Mouse (Mus musculus): ENCODE data around the gene Acly. TPM values are rescaled to one million over a fixed set of nuclear protein-coding genes. Genes with fewer than 3 reads are reported as not detected.
A peak's percentile ranks its signal among the peaks of the same experiment; 100 is the strongest.
"Not testable (repeated sequence)": the region's sequence is repeated elsewhere in the genome, so short reads cannot be mapped to it uniquely, and the experiment has no call there.

Gene Acly
- polyA plus RNA-seq, 1 experiment from 2014 or later = 218 TPM

GRCm38 (mm10) chr11:100544832-100545745, 17.3 kb upstream of the Acly start, which contains the start of gene Ttc25:
Gene Ttc25 (plus strand): TSS chr11:100545607.
- Histone ChIP-seq H3K9ac (replicated peaks) (peak within 1 kb of the TSS; percentile 60), H3K9me3 (replicated peaks) (no peaks in the 10 kb centered on the region), H3K4me2 (peak within 1 kb of the TSS; percentile 88), H3K27ac (replicated peaks) (peak within 1 kb of the TSS; percentile 77), H3K4me1 (peaks cover 15% of the 10 kb centered on the region), H3K27me3 (replicated peaks) (no peaks in the 10 kb centered on the region), H3K36me3 (no peaks in the 10 kb centered on the region), H3K4me3 (replicated peaks) (peak within 1 kb of the TSS; percentile 47)
- peak; percentile 95 for ATAC-seq (ENCODE audit: low FRiP score)
- WGBS = 3% methylated on average over 28 of the region's 28 CpGs

- no peak overlapping the region for H3K4me3 ChIP-seq (replicated peaks)
- no peaks in the 10 kb centered on the region for H3K9me3 ChIP-seq (replicated peaks)
- H3K4me2 ChIP-seq = no peak overlapping the region
- H3K9ac ChIP-seq (replicated peaks) = no peak overlapping the region
- H3K4me1 ChIP-seq = peaks cover 15% of the 10 kb centered on the region
- ATAC-seq (ENCODE audit: low FRiP score) = no peak
- no peaks in the 10 kb centered on the region for H3K36me3 ChIP-seq
- WGBS = 87% methylated on average over 2 of the region's 2 CpGs
- H3K27me3 ChIP-seq (replicated peaks) = no peaks in the 10 kb centered on the region
- H3K27ac ChIP-seq (replicated peaks) = no peak overlapping the region
Measured at GRCm38 (mm10) chr11:100541577-100541976, 13.8 kb upstream of the Acly start.

DNA sequence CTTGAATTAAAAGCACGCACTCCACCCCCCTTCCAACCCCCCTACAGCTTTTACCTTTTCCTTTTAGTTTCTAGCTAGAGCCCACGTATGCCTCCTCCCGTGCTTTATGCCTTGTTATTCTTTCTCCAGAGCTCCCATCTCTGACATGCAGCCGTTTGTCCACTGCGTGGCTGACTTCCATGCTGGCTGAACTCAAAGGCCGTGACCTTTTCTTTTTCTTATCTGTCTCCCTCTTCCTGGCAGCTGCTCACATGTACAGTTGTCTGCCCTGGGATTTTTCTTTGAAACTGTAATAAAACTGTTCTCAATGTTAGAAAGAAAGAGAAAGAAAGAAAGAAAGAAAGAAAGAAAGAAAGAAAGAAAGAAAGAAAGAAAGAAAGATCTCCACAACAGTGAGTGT, 13.2 kb upstream of the Acly start:
- Histone ChIP-seq H3K4me1 (peaks cover 11% of the 10 kb centered on the region), H3K4me3 (replicated peaks) (no peak overlapping the region), H3K4me2 (no peak overlapping the region), H3K9ac (replicated peaks) (no peak overlapping the region), H3K27ac (replicated peaks) (no peak overlapping the region), H3K27me3 (replicated peaks) (no peaks in the 10 kb centered on the region), H3K9me3 (replicated peaks) (no peaks in the 10 kb centered on the region), H3K36me3 (no peaks in the 10 kb centered on the region)
- ATAC-seq (ENCODE audit: low FRiP score) = no peak
- 55% methylated on average over 6 of the region's 6 CpGs for WGBS

- H3K9me3 ChIP-seq (replicated peaks) = no peaks in the 10 kb centered on the region
- H3K4me2 ChIP-seq = no peak overlapping the region
- no peak for ATAC-seq (ENCODE audit: low FRiP score)
- no peaks in the 10 kb centered on the region for H3K4me1 ChIP-seq
- no peak overlapping the region for H3K4me3 ChIP-seq (replicated peaks)
- no peaks in the 10 kb centered on the region for H3K27me3 ChIP-seq (replicated peaks)
- no peak overlapping the region for H3K9ac ChIP-seq (replicated peaks)
- no peaks in the 10 kb centered on the region for H3K36me3 ChIP-seq
- H3K27ac ChIP-seq (replicated peaks) = no peak overlapping the region
Measured at GRCm38 (mm10) chr11:100536466-100536865, 8.7 kb upstream of the Acly start.

DNA sequence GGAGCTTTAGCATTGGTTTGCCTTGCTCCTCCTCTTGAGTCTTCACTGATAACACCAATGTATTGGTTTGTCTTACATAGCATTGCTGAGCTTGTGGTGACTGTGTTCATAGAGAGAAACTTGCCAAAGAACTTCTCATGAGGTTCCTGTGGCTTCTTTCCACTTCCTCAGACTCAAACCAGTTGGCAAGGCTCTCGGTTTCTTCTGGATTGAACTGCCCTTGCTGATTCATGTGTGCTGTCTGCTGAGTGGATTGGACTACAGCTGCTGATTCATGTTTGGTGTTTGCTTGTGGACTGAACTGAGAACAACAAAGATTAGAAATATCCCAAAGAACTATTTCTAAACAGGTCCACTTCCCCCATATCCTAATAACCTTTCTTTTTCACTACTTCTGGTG, 8.2 kb upstream of the Acly start:
- Histone ChIP-seq H3K27me3 (replicated peaks) (no peaks in the 10 kb centered on the region), H3K4me3 (replicated peaks) (no peak overlapping the region), H3K27ac (replicated peaks) (no peak overlapping the region), H3K9ac (replicated peaks) (no peak overlapping the region), H3K4me2 (no peak overlapping the region), H3K36me3 (no peaks in the 10 kb centered on the region), H3K4me1 (no peaks in the 10 kb centered on the region), H3K9me3 (replicated peaks) (no peaks in the 10 kb centered on the region)
- 88% methylated on average over 1 of the region's 1 CpGs for WGBS
- ATAC-seq (ENCODE audit: low FRiP score) = no peak

DNA sequence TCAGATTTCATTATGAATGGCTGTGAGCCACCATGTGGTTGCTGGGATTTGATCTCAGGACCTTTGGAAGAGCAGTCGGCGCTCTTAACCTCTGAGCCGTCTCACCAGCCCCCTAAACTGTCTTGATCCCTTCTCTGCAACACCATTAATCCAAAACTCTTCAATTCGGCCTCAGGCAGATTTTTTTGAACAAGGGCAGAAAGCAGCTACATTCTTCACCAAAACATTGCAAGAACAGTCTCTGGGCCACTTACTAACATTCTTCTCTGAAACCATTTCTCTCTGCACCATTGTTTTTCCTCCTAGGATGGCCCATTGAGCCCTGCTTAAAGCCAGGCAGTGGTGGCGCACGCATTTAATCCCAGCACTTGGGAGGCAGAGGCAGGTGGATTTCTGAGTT, 7.0 kb upstream of the Acly start:
- not testable (repeated sequence) for H3K27me3 ChIP-seq (replicated peaks); H3K36me3 ChIP-seq; H3K4me2 ChIP-seq; H3K9ac ChIP-seq (replicated peaks); H3K4me1 ChIP-seq; H3K4me3 ChIP-seq (replicated peaks); H3K27ac ChIP-seq (replicated peaks); H3K9me3 ChIP-seq (replicated peaks); ATAC-seq (ENCODE audit: low FRiP score)
- 85% methylated on average over 6 of the region's 6 CpGs for WGBS

GRCm38 (mm10) chr11:100534411-100534810, 6.6 kb upstream of the Acly start:
- not testable (repeated sequence) for ATAC-seq (ENCODE audit: low FRiP score); H3K27ac ChIP-seq (replicated peaks); H3K27me3 ChIP-seq (replicated peaks); H3K36me3 ChIP-seq; H3K9ac ChIP-seq (replicated peaks); H3K9me3 ChIP-seq (replicated peaks); H3K4me1 ChIP-seq; H3K4me3 ChIP-seq (replicated peaks); H3K4me2 ChIP-seq
- WGBS = 83% methylated on average over 2 of the region's 2 CpGs

- Histone ChIP-seq H3K4me1 (no peaks in the 10 kb centered on the region), H3K27me3 (replicated peaks) (no peaks in the 10 kb centered on the region), H3K9ac (replicated peaks) (no peak overlapping the region), H3K4me3 (replicated peaks) (no peak overlapping the region), H3K9me3 (replicated peaks) (no peaks in the 10 kb centered on the region), H3K4me2 (no peak overlapping the region), H3K27ac (replicated peaks) (no peak overlapping the region), H3K36me3 (no peaks in the 10 kb centered on the region)
- 59% methylated on average over 6 of the region's 6 CpGs for WGBS
- no peak for ATAC-seq (ENCODE audit: low FRiP score)
Measured at GRCm38 (mm10) chr11:100533871-100534270, 6.1 kb upstream of the Acly start.

GRCm38 (mm10) chr11:100528375-100529165, 770 bp upstream of the Acly start:
- H3K27me3 ChIP-seq (replicated peaks) = no peaks in the 10 kb centered on the region
- 27% methylated on average over 19 of the region's 19 CpGs for WGBS
- H3K4me1 ChIP-seq = peaks cover 38% of the 10 kb centered on the region
- H3K36me3 ChIP-seq = peaks cover 6% of the 10 kb centered on the region
- peak overlapping the region; percentile 66 for H3K9ac ChIP-seq (replicated peaks)
- no peak for ATAC-seq (ENCODE audit: low FRiP score)
- peak overlapping the region; percentile 88 for H3K4me3 ChIP-seq (replicated peaks)
- peak overlapping the region; percentile 83 for H3K4me2 ChIP-seq
- H3K27ac ChIP-seq (replicated peaks) = peak overlapping the region; percentile 89
- no peaks in the 10 kb centered on the region for H3K9me3 ChIP-seq (replicated peaks)

DNA sequence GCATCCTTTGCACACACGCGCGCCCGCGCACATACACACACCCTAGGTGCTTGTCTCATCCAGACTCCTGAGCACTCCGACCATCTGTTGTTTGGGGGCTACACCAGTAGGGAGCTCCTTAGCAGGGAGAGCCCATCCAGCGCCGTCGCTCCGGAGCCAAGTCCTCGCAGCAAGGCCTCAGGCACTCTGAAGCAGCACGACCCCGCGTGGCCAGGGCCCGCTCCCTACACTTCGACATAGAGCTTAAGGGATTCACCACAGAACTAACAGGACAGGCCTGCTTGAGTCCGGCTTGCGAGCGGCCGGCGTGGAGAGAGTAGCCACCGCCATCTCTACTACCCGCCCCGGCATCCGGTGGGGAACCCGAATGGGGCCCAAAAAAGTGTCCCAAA, 738 bp downstream of the Acly start:
- peak; percentile 31 for ATAC-seq (ENCODE audit: low FRiP score)
- WGBS = under 1% methylated on average over 26 of the region's 26 CpGs

DNA sequence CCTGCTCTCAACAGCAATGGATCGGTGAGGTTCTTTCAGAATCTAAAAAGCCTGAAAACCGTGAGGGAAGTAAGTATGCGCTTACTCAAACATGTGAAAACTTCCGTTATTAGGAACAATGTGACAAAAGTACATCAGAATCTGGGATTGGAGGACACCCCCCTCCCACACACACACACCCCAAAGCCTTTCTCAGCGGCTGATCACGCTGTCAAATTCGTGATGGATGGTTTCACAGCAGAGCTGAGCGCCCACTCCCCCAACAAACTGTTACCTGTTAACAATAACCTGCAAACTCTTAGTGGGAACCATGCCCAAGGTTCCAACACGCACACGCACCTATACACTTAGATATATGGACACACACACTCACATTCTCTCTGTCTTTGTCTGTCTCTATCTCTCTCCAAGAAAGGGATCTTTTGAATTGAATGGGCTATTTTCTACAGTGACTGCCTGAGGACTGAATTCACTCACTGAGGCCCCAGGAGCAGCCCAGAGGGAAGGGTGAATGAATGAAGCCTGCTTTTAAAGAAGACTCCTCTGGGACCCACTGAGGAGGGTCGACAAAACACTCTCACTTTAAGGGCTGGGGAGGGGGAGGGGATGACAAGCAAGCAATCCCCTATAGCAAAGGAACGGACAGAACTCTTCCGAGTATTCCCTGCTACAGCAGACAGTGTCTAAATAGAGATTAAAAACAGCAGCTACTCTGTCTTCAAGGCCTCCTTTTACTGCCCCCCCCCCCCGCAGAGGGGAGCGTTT, 1.6 kb downstream of the Acly start:
- H3K4me3 ChIP-seq (replicated peaks) = peak overlapping the region; percentile 88
- no peaks in the 10 kb centered on the region for H3K27me3 ChIP-seq (replicated peaks)
- 4% methylated on average over 15 of the region's 15 CpGs for WGBS
- H3K27ac ChIP-seq (replicated peaks) = peak overlapping the region; percentile 89; the same call in 1 of the 2 replicates
- no peaks in the 10 kb centered on the region for H3K9me3 ChIP-seq (replicated peaks)
- H3K4me2 ChIP-seq = peak overlapping the region; percentile 83
- H3K36me3 ChIP-seq = peaks cover 29% of the 10 kb centered on the region
- no peak for ATAC-seq (ENCODE audit: low FRiP score)
- H3K4me1 ChIP-seq = peaks cover 38% of the 10 kb centered on the region
- H3K9ac ChIP-seq (replicated peaks) = peak overlapping the region; percentile 77

More for the DNA sequence above, 738 bp downstream of the Acly start:
- no peaks in the 10 kb centered on the region for H3K9me3 ChIP-seq (replicated peaks)
- H3K27me3 ChIP-seq (replicated peaks) = no peaks in the 10 kb centered on the region
- H3K4me2 ChIP-seq = peak overlapping the region; percentile 83
- peak overlapping the region; percentile 88 for H3K4me3 ChIP-seq (replicated peaks)
- peaks cover 38% of the 10 kb centered on the region for H3K4me1 ChIP-seq
- H3K36me3 ChIP-seq = peaks cover 21% of the 10 kb centered on the region
- peak overlapping the region; percentile 77 for H3K9ac ChIP-seq (replicated peaks)
- peak overlapping the region; percentile 89 for H3K27ac ChIP-seq (replicated peaks)

All from neural tube, embryonic 15.5 days (tissue).